Mouse (Mus musculus): ENCODE data around the gene Pbld1.

Gene Pbld1

DNA sequence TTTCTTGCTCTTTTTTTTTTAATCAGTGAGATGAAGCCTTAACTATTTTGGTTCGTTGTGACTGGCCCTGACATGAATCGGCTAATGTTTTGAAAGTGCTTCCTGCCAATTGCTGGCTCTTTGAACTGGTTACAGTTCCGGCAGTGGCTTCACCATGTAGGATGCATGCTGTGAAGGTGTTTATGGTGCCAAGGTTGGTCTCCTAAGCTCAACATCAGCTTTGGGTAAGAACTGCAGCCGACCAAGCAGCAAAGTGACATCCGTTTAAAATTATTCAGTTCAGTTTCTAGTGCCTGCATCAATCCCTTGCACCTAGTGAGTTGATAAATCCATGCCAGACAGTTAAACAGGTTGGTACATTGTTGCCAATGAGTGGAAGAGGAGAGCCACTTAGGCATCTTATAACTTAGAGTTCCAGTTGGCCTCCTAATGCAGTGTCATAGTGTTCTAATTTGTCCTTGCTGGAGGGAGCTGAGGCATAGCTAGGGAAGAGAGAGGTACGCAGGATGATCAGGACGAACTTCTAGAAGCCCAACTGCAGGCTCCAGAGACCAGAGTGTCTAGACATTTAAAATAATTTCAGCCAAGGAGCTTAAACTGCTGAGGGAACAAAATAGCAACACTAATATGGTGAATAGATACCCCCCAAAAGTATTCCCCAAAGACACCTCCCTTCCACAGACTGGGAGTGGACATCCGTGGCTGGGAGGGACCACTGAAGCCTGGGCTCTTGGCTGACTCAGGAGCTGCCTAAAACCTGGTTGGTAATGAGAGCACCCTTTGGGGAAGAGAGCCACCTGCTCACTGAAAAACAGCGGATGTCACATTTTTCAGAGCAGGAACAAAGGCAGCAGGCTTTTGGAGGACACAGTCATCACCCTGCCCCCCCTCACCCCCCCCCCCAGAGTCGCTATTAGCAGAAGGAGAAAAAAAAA lies 32.9 kb downstream of the Pbld1 start:
- DNase-seq (ENCODE audit: low spot score): no peak

DNA sequence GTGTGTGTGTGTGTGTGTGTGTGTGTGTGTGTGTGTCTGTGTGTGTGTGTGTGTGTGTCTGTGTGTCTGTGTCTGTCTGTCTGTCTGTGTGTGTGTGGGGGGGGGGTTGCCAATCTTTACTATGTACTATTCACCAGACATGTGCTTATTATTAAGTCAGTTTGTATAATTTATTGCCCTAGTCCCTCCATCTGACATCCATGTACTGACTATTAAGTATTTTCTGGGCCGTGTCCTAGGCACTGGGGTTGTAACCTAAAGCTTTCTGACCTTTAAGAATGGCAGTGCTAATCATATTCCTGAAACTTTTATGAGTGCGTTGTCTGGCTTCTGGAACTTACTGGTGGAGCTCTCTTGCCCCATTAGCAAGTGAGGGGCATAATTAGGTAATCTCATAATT lies 36.8 kb downstream of the Pbld1 start:
- no peak for DNase-seq (ENCODE audit: low spot score)

- peak; percentile 76 for DNase-seq (ENCODE audit: low spot score)
These were observed 38.2 kb downstream of the Pbld1 start for GRCm38 (mm10) chr10:63098191-63098590.

DNA sequence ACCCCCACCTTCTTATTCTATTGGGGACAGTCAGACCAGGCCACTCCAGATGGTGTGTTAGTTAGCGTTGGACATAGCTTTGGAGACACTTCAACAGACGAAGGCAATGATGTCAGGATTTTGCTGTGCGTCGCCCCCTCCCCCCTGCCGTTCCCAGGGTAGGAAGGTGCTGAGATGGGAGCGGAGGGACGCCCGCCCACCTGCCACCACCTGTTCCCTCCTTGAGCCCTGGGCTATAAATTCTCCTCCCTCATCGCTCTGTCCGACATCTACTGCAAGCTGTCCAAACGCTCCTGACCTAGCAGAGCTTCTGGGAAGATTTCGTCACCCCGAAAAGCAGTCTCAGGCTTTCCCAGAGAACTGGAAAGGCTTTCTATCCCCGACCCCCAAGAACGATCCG lies 39.6 kb downstream of the Pbld1 start, which contains the start of gene Atoh7:
Gene Atoh7, plus strand, starts transcription at position 131 of the 400 bp plus-strand sequence.
- peak; percentile 76 for DNase-seq (ENCODE audit: low spot score)

DNA sequence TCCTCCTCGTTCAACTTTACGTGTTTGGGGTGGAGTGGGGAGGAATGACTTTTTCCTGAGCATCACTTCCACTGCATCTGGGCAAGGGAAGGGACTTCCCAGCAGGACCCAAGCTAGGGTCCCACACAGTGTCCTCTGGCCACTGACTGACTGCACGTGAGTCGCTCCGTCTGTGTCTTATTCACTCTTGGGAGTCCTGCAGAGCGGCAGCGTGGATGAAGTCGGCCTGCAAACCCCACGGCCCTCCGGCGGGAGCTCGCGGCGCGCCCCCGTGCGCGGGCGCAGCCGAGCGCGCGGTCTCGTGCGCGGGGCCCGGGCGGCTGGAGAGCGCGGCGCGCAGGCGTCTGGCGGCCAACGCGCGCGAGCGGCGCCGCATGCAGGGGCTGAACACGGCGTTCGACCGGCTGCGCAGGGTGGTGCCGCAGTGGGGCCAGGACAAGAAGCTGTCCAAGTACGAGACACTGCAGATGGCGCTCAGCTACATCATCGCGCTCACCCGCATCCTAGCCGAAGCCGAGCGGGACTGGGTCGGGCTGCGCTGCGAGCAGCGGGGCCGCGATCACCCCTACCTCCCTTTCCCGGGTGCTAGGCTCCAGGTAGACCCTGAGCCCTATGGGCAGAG lies 40.1 kb downstream of the Pbld1 start:
- peak; percentile 72 for DNase-seq (ENCODE audit: low spot score)

GRCm38 (mm10) chr10:63100657-63101056 lies 40.7 kb downstream of the Pbld1 start:
- DNase-seq (ENCODE audit: low spot score): no peak

GRCm38 (mm10) chr10:63113027-63113604 lies 53.2 kb downstream of the Pbld1 start:
- peak; percentile 86 for DNase-seq (ENCODE audit: low spot score)

- no peak for DNase-seq (ENCODE audit: low spot score)
These were observed 53.9 kb downstream of the Pbld1 start for GRCm38 (mm10) chr10:63113716-63114360.

GRCm38 (mm10) chr10:63115881-63116280 lies 55.9 kb downstream of the Pbld1 start:
- no peak for DNase-seq (ENCODE audit: low spot score)

DNA sequence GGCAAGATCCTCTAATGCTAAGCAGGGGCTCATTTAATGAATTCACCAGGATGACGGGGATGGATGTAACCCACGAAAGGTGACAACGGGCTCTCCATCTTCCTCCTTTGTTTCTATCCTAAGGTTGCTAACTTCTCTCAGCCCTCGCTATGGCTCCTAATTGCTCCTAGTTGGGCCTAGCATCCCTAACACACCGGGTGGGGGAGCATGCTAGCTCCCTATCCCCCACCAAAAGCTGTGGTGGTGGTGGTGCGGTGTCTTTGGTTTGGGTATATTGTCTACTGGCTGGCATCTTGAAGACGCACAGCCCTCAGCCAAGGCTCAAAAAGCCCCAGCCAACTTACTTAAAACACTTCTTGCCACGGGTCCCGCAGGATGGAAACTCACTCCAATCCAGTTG lies 56.4 kb downstream of the Pbld1 start:
- DNase-seq (ENCODE audit: low spot score): no peak

- no peak for DNase-seq (ENCODE audit: low spot score)
These were observed 57.6 kb downstream of the Pbld1 start for GRCm38 (mm10) chr10:63117583-63117982.

DNA sequence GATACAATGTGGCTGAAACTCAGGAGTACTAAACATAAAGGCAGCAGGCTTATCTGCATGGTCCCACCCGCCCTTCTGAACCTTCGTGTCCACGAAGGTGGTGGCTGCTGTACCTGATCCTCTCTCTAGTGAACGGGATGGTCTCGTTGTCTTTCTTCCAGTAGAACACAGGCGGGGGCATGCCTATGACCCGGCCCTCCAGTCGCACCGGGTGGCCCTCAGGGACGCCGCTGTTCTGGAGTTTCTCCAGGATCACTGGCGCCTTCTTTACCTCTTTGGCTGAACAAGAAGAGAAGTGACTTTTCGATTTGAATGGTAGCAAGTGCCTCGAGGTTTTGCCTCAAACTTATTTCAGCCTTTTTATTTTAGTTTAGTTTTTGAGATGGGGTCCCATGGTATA lies 60.0 kb downstream of the Pbld1 start:
- DNase-seq (ENCODE audit: low spot score): no peak

DNA sequence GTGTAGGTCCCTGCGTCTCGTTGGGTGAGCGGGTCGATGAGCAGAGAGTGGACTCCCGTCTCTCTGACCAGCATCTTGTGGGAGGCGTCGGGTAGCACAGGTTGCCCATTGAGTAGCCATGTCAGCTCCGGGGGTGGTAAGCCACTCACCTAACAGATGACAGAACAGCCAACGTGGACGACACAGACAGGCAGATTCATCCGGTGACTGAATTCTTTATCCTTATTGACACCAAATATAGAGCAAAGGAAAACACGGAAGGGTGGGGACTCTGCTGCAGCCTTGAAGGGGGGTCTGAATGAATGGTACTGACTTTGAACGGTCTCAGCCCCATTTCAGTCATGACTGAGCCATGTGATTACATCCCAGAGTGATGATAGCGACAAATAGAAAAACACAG lies 62.0 kb downstream of the Pbld1 start:
- no peak for DNase-seq (ENCODE audit: low spot score)

GRCm38 (mm10) chr10:63122516-63122915 lies 62.6 kb downstream of the Pbld1 start:
- DNase-seq (ENCODE audit: low spot score): peak; percentile 86

DNA sequence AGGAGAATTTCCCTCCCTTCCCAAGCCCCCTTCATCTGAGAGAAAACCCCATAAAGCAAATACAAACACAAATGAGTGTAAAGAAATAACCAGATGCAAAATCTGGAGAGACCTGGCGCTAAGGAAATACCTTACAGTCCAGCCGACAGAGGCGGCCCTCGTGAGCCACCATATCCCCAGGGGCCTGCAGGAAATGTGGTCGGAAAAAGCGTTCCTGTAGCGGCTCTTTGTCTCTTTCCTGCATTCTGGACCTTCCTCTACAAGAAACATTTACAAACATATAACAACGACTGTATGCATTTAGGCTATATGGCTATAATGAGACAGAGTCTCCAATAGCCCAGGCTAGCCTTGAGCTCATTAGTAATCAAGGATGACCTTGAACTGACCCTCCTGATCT lies 63.2 kb downstream of the Pbld1 start:
- DNase-seq (ENCODE audit: low spot score): no peak

DNA sequence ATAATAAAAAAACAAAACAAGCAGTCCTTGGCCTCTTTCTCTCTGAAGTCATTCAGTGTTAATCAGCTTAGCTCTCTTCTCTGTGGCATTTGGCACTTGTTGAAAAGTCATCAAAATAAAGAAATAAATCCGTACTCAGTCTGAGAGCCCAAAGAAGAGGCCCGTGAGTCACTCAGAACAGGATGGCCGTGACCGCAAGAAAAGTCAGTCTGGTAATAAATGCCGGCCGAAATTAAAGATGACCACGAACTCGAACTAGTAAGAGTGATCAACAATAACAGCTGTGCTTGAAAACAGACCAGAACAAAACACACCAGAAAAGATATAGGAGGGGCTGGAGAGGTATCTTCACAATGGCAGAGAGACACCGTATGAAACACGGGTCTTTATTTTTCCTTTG lies 64.1 kb downstream of the Pbld1 start:
- DNase-seq (ENCODE audit: low spot score): no peak

GRCm38 (mm10) chr10:63125343-63125742 lies 65.4 kb downstream of the Pbld1 start:
- no peak for DNase-seq (ENCODE audit: low spot score)

- no peak for DNase-seq (ENCODE audit: low spot score)
These were observed 66.2 kb downstream of the Pbld1 start for GRCm38 (mm10) chr10:63126116-63126515.

DNA sequence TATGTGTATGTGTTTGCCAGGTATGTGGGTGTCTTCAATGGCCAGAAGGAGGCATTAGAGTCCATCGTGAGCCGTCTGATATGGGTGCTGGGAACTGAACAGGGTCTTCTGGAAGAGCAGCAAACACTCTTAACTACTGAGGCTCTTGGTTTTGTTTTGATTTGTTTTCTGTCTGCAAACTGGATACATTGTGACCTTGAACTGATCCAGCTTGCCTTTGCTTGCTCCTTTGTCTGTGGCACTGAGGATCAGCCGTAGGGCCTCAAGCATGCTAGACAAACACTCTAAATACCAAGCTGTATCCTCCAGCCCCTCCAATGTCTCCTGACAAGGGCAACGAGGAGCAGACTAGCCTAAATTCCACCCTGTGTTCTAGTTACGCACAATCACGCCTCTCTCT lies 67.2 kb downstream of the Pbld1 start:
- DNase-seq (ENCODE audit: low spot score): no peak

All from retina, embryonic 14.5 days (tissue).